Mouse (Mus musculus) adipose tissue, adult 10 weeks (tissue): ENCODE data around the gene Gm10471. TPM values are rescaled to one million over a fixed set of nuclear protein-coding genes. Genes with fewer than 3 reads are reported as not detected.

Experiments
- polyA plus RNA-seq: library from polyadenylated mRNA; stranded (reverse); fragments of 350-450 nt; fragmentation: Illumina TruSeq; extraction: RNeasy Lipid Tissue Mini Kit (QIAGEN cat#74804); gene quantifications from one replicate; pipeline ENCODE4 v1.2.3, GENCODE M21; 2014; ENCODE audit warnings: low read depth, low replicate concordance

Gene Gm10471
- polyA plus RNA-seq = not detected

GRCm38 (mm10) chr5:26089191-26089590 is at the start of gene Gm10471:
Gene Gm10471 (minus strand): TSS chr5:26089291.

DNA sequence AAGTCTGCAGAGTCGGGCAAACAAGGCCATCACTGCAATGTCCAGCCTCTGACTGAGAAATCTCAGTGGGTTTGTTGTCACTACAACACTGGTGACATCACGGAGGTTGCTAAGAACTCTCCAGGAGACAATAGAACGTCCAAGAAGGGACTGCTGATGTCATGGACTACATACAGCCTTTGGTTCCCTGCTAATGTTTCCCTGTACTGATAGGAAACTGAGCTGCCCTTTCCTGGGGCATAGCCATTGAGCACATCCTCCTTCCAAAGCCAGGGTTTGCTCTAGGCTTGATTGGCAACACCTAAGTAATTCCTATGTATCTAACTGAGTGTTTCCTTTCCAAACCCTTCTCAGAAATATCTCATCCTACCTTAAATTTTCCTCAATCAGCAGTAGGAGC is 32.2 kb upstream of the Gm10471 start, which contains the start of gene Gm10220:
Gene Gm10220, minus strand, starts transcription at position 101 of the 400 bp plus-strand sequence.

GRCm38 (mm10) chr5:26105262-26105661 is 16.2 kb upstream of the Gm10471 start, which contains the start of gene 5031410I06Rik:
Gene 5031410I06Rik (minus strand): TSS chr5:26105362.

DNA sequence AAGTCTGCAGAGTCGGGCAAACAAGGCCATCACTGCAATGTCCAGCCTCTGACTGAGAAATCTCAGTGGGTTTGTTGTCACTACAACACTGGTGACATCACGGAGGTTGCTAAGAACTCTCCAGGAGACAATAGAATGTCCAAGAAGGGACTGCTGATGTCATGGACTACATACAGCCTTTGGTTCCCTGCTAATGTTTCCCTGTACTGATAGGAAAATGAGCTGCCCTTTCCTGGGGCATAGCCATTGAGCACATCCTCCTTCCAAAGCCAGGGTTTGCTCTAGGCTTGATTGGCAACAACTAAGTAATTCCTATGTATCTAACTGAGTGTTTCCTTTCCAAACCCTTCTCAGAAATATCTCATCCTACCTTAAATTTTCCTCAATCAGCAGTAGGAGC is 30.6 kb downstream of the Gm10471 start, which contains the start of gene Gm7347:
Gene Gm7347, minus strand, starts transcription at position 101 of the 400 bp plus-strand sequence.

GRCm38 (mm10) chr5:26039458-26039857 is 49.6 kb downstream of the Gm10471 start, which contains the start of gene Speer4a:
Gene Speer4a (minus strand): TSS chr5:26039558.

Other genes with a start within 250 kb of the Gm10471 start
- gene Gm21663, start 146.9 kb downstream of the Gm10471 start, polyA plus RNA-seq = 0.20 TPM
- gene Gm21671, start 134.9 kb downstream of the Gm10471 start, polyA plus RNA-seq = 0.32 TPM
- not detected for gene Gm21680, start 116.6 kb downstream of the Gm10471 start, polyA plus RNA-seq
- not detected for gene Gm21698, start 100.6 kb downstream of the Gm10471 start, polyA plus RNA-seq
- not detected for gene Gm1979, start 84.5 kb downstream of the Gm10471 start, polyA plus RNA-seq
- gene Gm5862, start 66.4 kb downstream of the Gm10471 start, polyA plus RNA-seq = not detected
- gene Speer4a, start 49.7 kb downstream of the Gm10471 start, polyA plus RNA-seq = 0.10 TPM
- not detected for gene Gm7347, start 30.7 kb downstream of the Gm10471 start, polyA plus RNA-seq
- gene 5031410I06Rik, start 16.1 kb upstream of the Gm10471 start, polyA plus RNA-seq = 0.21 TPM
- 0.12 TPM for gene Gm10220, start 32.1 kb upstream of the Gm10471 start, polyA plus RNA-seq
- gene Gm7361, start 168.4 kb upstream of the Gm10471 start, polyA plus RNA-seq = 0.10 TPM